Mouse (Mus musculus) forebrain, embryonic 14.5 days (tissue): ENCODE measurements around the gene Kbtbd4. TPM values are rescaled to one million over a fixed set of nuclear protein-coding genes. Genes with fewer than 3 reads are reported as not detected.

ENCODE experiments used
- ATAC-seq: fragments of 200-750 bp; cut with Nextera tagmentation; 2 replicates; pipeline ENCODE4 v1.8.0; 2017; ENCODE audit warnings: mild to moderate bottlenecking, moderate library complexity
- DNase-seq: peaks from one replicate; pipeline ENCODE4 v3.0.0-alpha.2; 2015; ENCODE audit warnings: low spot score
- H3K27ac ChIP-seq: fragments of 300-500 bp; sonication (generic); 2 replicates; pipeline ENCODE4 v1.5.1; 2014; ENCODE audit warnings: low read depth, mild to moderate bottlenecking, control low read depth, low read length, moderate library complexity
- H3K27me3 ChIP-seq: fragments of 300-500 bp; sonication (generic); replicated peaks from 2 replicates; pipeline ENCODE4 v1.6.1; 2014; ENCODE audit warnings: low read length, control low read depth, mixed read lengths; ENCODE audit not compliant: control insufficient read depth, insufficient read depth
- H3K36me3 ChIP-seq: fragments of 300-500 bp; sonication (generic); 2 replicates; pipeline ENCODE4 v1.6.1; 2014; ENCODE audit warnings: low read length, control low read depth; ENCODE audit not compliant: control insufficient read depth, insufficient read depth
- H3K4me1 ChIP-seq: fragments of 300-500 bp; sonication (generic); 2 replicates; pipeline ENCODE4 v1.6.1; 2014; ENCODE audit warnings: antibody characterized with exemption, low read length, control low read depth; ENCODE audit not compliant: control insufficient read depth, insufficient read depth
- H3K4me2 ChIP-seq: fragments of 300-500 bp; sonication (generic); 2 replicates; pipeline ENCODE4 v1.6.1; 2014; ENCODE audit warnings: mild to moderate bottlenecking, control low read depth, low read length
- H3K4me3 ChIP-seq: fragments of 300-500 bp; sonication (generic); 2 replicates; pipeline ENCODE4 v1.5.1; 2014; ENCODE audit warnings: low read depth, low read length, control low read depth
- H3K9ac ChIP-seq: fragments of 300-500 bp; sonication (generic); 2 replicates; pipeline ENCODE4 v1.6.1; 2014; ENCODE audit warnings: mild to moderate bottlenecking, low read length, control low read depth, moderate library complexity
- H3K9me3 ChIP-seq: fragments of 300-500 bp; sonication (generic); replicated peaks from 2 replicates; pipeline ENCODE4 v1.6.1; 2016; ENCODE audit warnings: low read length, control low read depth, mixed read lengths; ENCODE audit not compliant: control insufficient read depth
- WGBS: fragments of 180-500 bp; shearing (Covaris S2); extraction: QIAGEN DNeasy Blood & Tissue Kit; methylation state at CpG from one replicate; pipeline ENCODE4 v1.1.7; 2014; 5-methylcytosine and 5-hydroxymethylcytosine counted together
- polyA plus RNA-seq: library from polyadenylated mRNA; unstranded; fragments of >200 nt; fragmentation: Nextera tagmentation; extraction: Ambion mirVana; gene quantifications from 2 replicates; pipeline ENCODE4 v1.2.1, GENCODE M21; 2014

Kbtbd4 gene
- polyA plus RNA-seq, 1 experiment from 2014 or later, result 55.9 TPM

GRCm38 (mm10) chr2:90877584-90878259 lies 26.8 kb upstream of the Kbtbd4 start:
- H3K27ac ChIP-seq, result no peak overlapping the region
- no peak overlapping the region for H3K4me2 ChIP-seq
- H3K4me1 ChIP-seq, result no peaks in the 10 kb centered on the region
- no peaks in the 10 kb centered on the region for H3K9me3 ChIP-seq
- ATAC-seq, result no peak
- no peaks in the 10 kb centered on the region for H3K36me3 ChIP-seq
- H3K27me3 ChIP-seq, result no peaks in the 10 kb centered on the region
- H3K4me3 ChIP-seq, result no peak overlapping the region
- H3K9ac ChIP-seq, result no peak overlapping the region
- DNase-seq, result no peak
- 86% methylated on average over 4 of the region's 5 CpGs for WGBS

GRCm38 (mm10) chr2:90879419-90879818 lies 25.1 kb upstream of the Kbtbd4 start:
- no peak overlapping the region for H3K4me3 ChIP-seq
- no peaks in the 10 kb centered on the region for H3K36me3 ChIP-seq
- no peak overlapping the region for H3K4me2 ChIP-seq
- no peaks in the 10 kb centered on the region for H3K9me3 ChIP-seq
- ATAC-seq, result no peak
- H3K4me1 ChIP-seq, result peaks cover 3% of the 10 kb centered on the region; the same call in 1 of the 2 replicates
- no peaks in the 10 kb centered on the region for H3K27me3 ChIP-seq
- no peak for DNase-seq
- H3K27ac ChIP-seq, result no peak overlapping the region
- H3K9ac ChIP-seq, result no peak overlapping the region

- peak; percentile 34 for DNase-seq
- ATAC-seq, result no peak
- peaks cover 4% of the 10 kb centered on the region; the same call in 1 of the 2 replicates for H3K4me1 ChIP-seq
- H3K36me3 ChIP-seq, result no peaks in the 10 kb centered on the region
- no peak overlapping the region for H3K4me2 ChIP-seq
- no peaks in the 10 kb centered on the region for H3K27me3 ChIP-seq
- no peak overlapping the region for H3K4me3 ChIP-seq
- H3K9me3 ChIP-seq, result no peaks in the 10 kb centered on the region
- H3K27ac ChIP-seq, result no peak overlapping the region
- 10% methylated on average over 6 of the region's 6 CpGs for WGBS
- no peak overlapping the region for H3K9ac ChIP-seq
These were observed 24.3 kb upstream of the Kbtbd4 start for GRCm38 (mm10) chr2:90880144-90880785.

GRCm38 (mm10) chr2:90881824-90882223 lies 22.7 kb upstream of the Kbtbd4 start:
- Histone ChIP-seq H3K4me3 (no peak overlapping the region), H3K9ac (no peak overlapping the region), H3K4me2 (no peak overlapping the region), H3K9me3 (no peaks in the 10 kb centered on the region), H3K4me1 (peaks cover 4% of the 10 kb centered on the region; the same call in 1 of the 2 replicates), H3K27me3 (peaks cover under 1% of the 10 kb centered on the region), H3K27ac (no peak overlapping the region), H3K36me3 (no peaks in the 10 kb centered on the region)
- DNase-seq (no peak), ATAC-seq (no peak)
- WGBS, result 81% methylated on average over 2 of the region's 2 CpGs

GRCm38 (mm10) chr2:90885218-90886041 lies 19.1 kb upstream of the Kbtbd4 start, which contains the start of gene C1qtnf4:
Gene C1qtnf4, plus strand, starts transcription at chr2:90885860.
- H3K27me3 ChIP-seq, result peaks cover 21% of the 10 kb centered on the region
- peak within 1 kb of the TSS; percentile 88 for H3K9ac ChIP-seq
- WGBS, result under 1% methylated on average over 42 of the region's 45 CpGs
- H3K9me3 ChIP-seq, result no peaks in the 10 kb centered on the region
- peaks cover 8% of the 10 kb centered on the region; the same call in 1 of the 2 replicates for H3K4me1 ChIP-seq
- DNase-seq (peak; percentile 74), ATAC-seq (peak; percentile 73)
- no peaks in the 10 kb centered on the region for H3K36me3 ChIP-seq
- peak within 1 kb of the TSS; percentile 84 for H3K27ac ChIP-seq
- H3K4me3 ChIP-seq, result peak within 1 kb of the TSS; percentile 63
- H3K4me2 ChIP-seq, result peak within 1 kb of the TSS; percentile 89

GRCm38 (mm10) chr2:90886436-90886835 lies 18.1 kb upstream of the Kbtbd4 start:
- Histone ChIP-seq H3K4me3 (peak overlapping the region; percentile 63), H3K4me1 (peaks cover 9% of the 10 kb centered on the region; the same call in 1 of the 2 replicates), H3K27me3 (peaks cover 21% of the 10 kb centered on the region), H3K36me3 (no peaks in the 10 kb centered on the region), H3K9me3 (no peaks in the 10 kb centered on the region), H3K9ac (peak overlapping the region; percentile 88), H3K27ac (peak overlapping the region; percentile 84; the same call in 1 of the 2 replicates), H3K4me2 (peak overlapping the region; percentile 89)
- 25% methylated on average over 6 of the region's 6 CpGs for WGBS
- no peak for ATAC-seq
- no peak for DNase-seq

- peaks cover 9% of the 10 kb centered on the region; the same call in 1 of the 2 replicates for H3K4me1 ChIP-seq
- H3K9ac ChIP-seq, result peak overlapping the region; percentile 88; the same call in 1 of the 2 replicates
- peak overlapping the region; percentile 89 for H3K4me2 ChIP-seq
- H3K36me3 ChIP-seq, result peaks cover 8% of the 10 kb centered on the region; the same call in 1 of the 2 replicates
- H3K27ac ChIP-seq, result no peak overlapping the region
- peaks cover 21% of the 10 kb centered on the region for H3K27me3 ChIP-seq
- no peaks in the 10 kb centered on the region for H3K9me3 ChIP-seq
- H3K4me3 ChIP-seq, result peak overlapping the region; percentile 63
- 73% methylated on average over 5 of the region's 5 CpGs for WGBS
- no peak for ATAC-seq
- DNase-seq, result no peak
These were observed 16.9 kb upstream of the Kbtbd4 start for GRCm38 (mm10) chr2:90887627-90888026.

GRCm38 (mm10) chr2:90889550-90890548 lies 14.7 kb upstream of the Kbtbd4 start:
- DNase-seq (peak; percentile 71), ATAC-seq (peak; percentile 78)
- peak overlapping the region; percentile 63 for H3K4me2 ChIP-seq
- 6% methylated on average over 129 of the region's 133 CpGs for WGBS
- H3K9ac ChIP-seq, result peak overlapping the region; percentile 60
- peak overlapping the region; percentile 40 for H3K4me3 ChIP-seq
- H3K36me3 ChIP-seq, result peaks cover 22% of the 10 kb centered on the region
- H3K27me3 ChIP-seq, result peaks cover 21% of the 10 kb centered on the region
- H3K27ac ChIP-seq, result peak overlapping the region; percentile 44; the same call in 1 of the 2 replicates
- no peaks in the 10 kb centered on the region for H3K9me3 ChIP-seq
- peaks cover 5% of the 10 kb centered on the region; the same call in 1 of the 2 replicates for H3K4me1 ChIP-seq
